Mouse (Mus musculus): ENCODE measurements around the gene Itga4. TPM values are rescaled to one million over a fixed set of nuclear protein-coding genes. Genes with fewer than 3 reads are reported as not detected.

Gene Itga4
- 100 to 1,000 TPM; 154 to 180 TPM for polyA plus RNA-seq (2017; shearing (Covaris generic))

- peak; percentile 65 for ATAC-seq
Measured at GRCm38 (mm10) chr2:79255192-79256000, at the start of gene Itga4. TSS of gene Itga4 (plus strand) at chr2:79255426.

- ATAC-seq: no peak
Measured at GRCm38 (mm10) chr2:79206191-79206755, 49.0 kb upstream of the Itga4 start.

- ATAC-seq: no peak
Measured at GRCm38 (mm10) chr2:79214982-79215381, 40.2 kb upstream of the Itga4 start.

GRCm38 (mm10) chr2:79215479-79215878 lies 39.7 kb upstream of the Itga4 start:
- no peak for ATAC-seq

GRCm38 (mm10) chr2:79224714-79225426 lies 30.4 kb upstream of the Itga4 start:
- ATAC-seq: no peak

- no peak for ATAC-seq
Measured at GRCm38 (mm10) chr2:79227805-79228241, 27.4 kb upstream of the Itga4 start.

GRCm38 (mm10) chr2:79231056-79231949 lies 23.9 kb upstream of the Itga4 start:
- peak; percentile 80 for ATAC-seq

- ATAC-seq: no peak
Measured at GRCm38 (mm10) chr2:79235767-79236487, 19.3 kb upstream of the Itga4 start.

- ATAC-seq: no peak
Measured at GRCm38 (mm10) chr2:79237216-79237615, 18.0 kb upstream of the Itga4 start.

- no peak for ATAC-seq
Measured at GRCm38 (mm10) chr2:79244276-79244675, 10.9 kb upstream of the Itga4 start.

- no peak for ATAC-seq
Measured at GRCm38 (mm10) chr2:79244743-79245142, 10.5 kb upstream of the Itga4 start.

- ATAC-seq: peak; percentile 47
Measured at GRCm38 (mm10) chr2:79248283-79248682, 6.9 kb upstream of the Itga4 start.

GRCm38 (mm10) chr2:79250510-79250909 lies 4.7 kb upstream of the Itga4 start:
- ATAC-seq: no peak

- ATAC-seq: no peak
Measured at GRCm38 (mm10) chr2:79253754-79254197, 1.4 kb upstream of the Itga4 start.

- ATAC-seq: peak; percentile 28
Measured at GRCm38 (mm10) chr2:79254588-79255191, 536 bp upstream of the Itga4 start.

GRCm38 (mm10) chr2:79256001-79256339 lies 744 bp downstream of the Itga4 start:
- no peak for ATAC-seq

- ATAC-seq: no peak
Measured at GRCm38 (mm10) chr2:79256376-79256775, 1.1 kb downstream of the Itga4 start.

GRCm38 (mm10) chr2:79256880-79257279 lies 1.7 kb downstream of the Itga4 start:
- no peak for ATAC-seq

- ATAC-seq: no peak
Measured at GRCm38 (mm10) chr2:79257411-79257810, 2.2 kb downstream of the Itga4 start.

- peak; percentile 8 for ATAC-seq
Measured at GRCm38 (mm10) chr2:79259326-79259725, 4.1 kb downstream of the Itga4 start.

- ATAC-seq: peak; percentile 53
Measured at GRCm38 (mm10) chr2:79265665-79266064, 10.4 kb downstream of the Itga4 start.

Measured in activated CD4-positive, CD25-positive, alpha-beta regulatory T cell, adult 4 months (primary cell).